In genomic region chr14:79574361-79574760, GRCm38 (mm10) we compare ENCODE assay signal across 24 mouse cellular contexts. TPM values are rescaled to one million over a fixed set of nuclear protein-coding genes. Genes with fewer than 3 reads are reported as not detected.
A peak's percentile ranks its signal among the peaks of the same experiment; 100 is the strongest.
DNase-seq lines count a peak whose midpoint lies in the region; ATAC-seq and TF ChIP-seq lines count a peak whose summit lies in the region.
"Had no signal": no experiment of that assay in that cellular context is flagged by ENCODE, and none has a peak within 500 bp of the region (broad histone marks: within the 10 kb centered on the region; RNA-seq: fewer than 3 reads in every experiment).

No protein-coding gene starts in this region.

- no peak for TF ChIP-seq POLR2A in cerebellum, adult 2 months (IDR thresholded peaks at IDR 0.05; ENCODE audit: borderline replicate concordance, insufficient read depth, low read length)

- TF ChIP-seq EP300 in heart, postnatal 0 days (IDR thresholded peaks at IDR 0.05; ENCODE audit: low read depth) = no peak

- no peak overlapping the region for H3K27ac ChIP-seq in heart, postnatal 0 days (ENCODE audit: low read depth)
- H3K27ac ChIP-seq in cerebellum, adult 2 months (ENCODE audit: insufficient read depth, low read length) = no peak overlapping the region
- H3K27ac ChIP-seq: embryonic facial prominence, embryonic 13.5 days; embryonic facial prominence, embryonic 15.5 days; forebrain, embryonic 10.5 days; forebrain, embryonic 12.5 days had no signal

- ATAC-seq in heart, postnatal 0 days (ENCODE audit: insufficient read depth, low read depth) = 0 out of 2 replicates have a peak, but pooled peaks have one; percentile 20
- ATAC-seq in megakaryocyte, adult 5-6 weeks (ENCODE audit: poor library complexity, severe bottlenecking) = no peak
- peak; percentile 15 for ATAC-seq in CD4-positive, CD25-positive, alpha-beta regulatory T cell, adult 4 months
- ATAC-seq: forebrain, embryonic 14.5 days; forebrain, embryonic 16.5 days had no signal

- no peak for DNase-seq in heart, postnatal 0 days (ENCODE audit: low spot score)
- no peak for DNase-seq in heart, adult 9 months (ENCODE audit: low spot score in 2 of 2)
- no peak for DNase-seq in cerebellum, adult 2 months
- no peak for DNase-seq in urinary bladder, postnatal 36 days (ENCODE audit: low spot score in 2 of 2)
- DNase-seq: adrenal gland, adult 2 months; adrenal gland, postnatal 10 days; adrenal gland, postnatal 25 days; B cell, adult 2 months; cerebellum, adult 11 months; cerebellum, adult 18-20 months; cerebellum, adult 9-10 months; cerebellum, postnatal 10 days; cerebellum, postnatal 25 days; embryo, embryonic 11 days had no signal

- H3K27me3 ChIP-seq in heart, postnatal 0 days (ENCODE audit: control insufficient read depth, insufficient read depth, low read length) = no peaks in the 10 kb centered on the region
- no peaks in the 10 kb centered on the region for H3K27me3 ChIP-seq in megakaryocyte, embryonic 14.5 days (replicated peaks)
- no peaks in the 10 kb centered on the region for H3K27me3 ChIP-seq in cerebellum, adult 2 months (ENCODE audit: control insufficient read depth, insufficient read depth, low read length)
- H3K27me3 ChIP-seq: embryonic facial prominence, embryonic 13.5 days; embryonic facial prominence, embryonic 15.5 days; forebrain, embryonic 12.5 days had no signal

- H3K4me1 ChIP-seq in heart, postnatal 0 days (ENCODE audit: control insufficient read depth, insufficient read depth) = no peaks in the 10 kb centered on the region
- H3K4me1 ChIP-seq in megakaryocyte, embryonic 14.5 days = peaks cover 50% of the 10 kb centered on the region
- H3K4me1 ChIP-seq in cerebellum, adult 2 months (ENCODE audit: control insufficient read depth, insufficient read depth, low read length) = no peaks in the 10 kb centered on the region
- H3K4me1 ChIP-seq: embryonic facial prominence, embryonic 13.5 days; embryonic facial prominence, embryonic 15.5 days; forebrain, embryonic 10.5 days; forebrain, embryonic 12.5 days had no signal

- H3K36me3 ChIP-seq in heart, postnatal 0 days (replicated peaks; ENCODE audit: control insufficient read depth, insufficient read depth, low read length) = peaks cover 44% of the 10 kb centered on the region
- peaks cover 89% of the 10 kb centered on the region for H3K36me3 ChIP-seq in megakaryocyte, embryonic 14.5 days (replicated peaks; ENCODE audit: low read length)

- no peak overlapping the region for H3K9ac ChIP-seq in heart, postnatal 0 days (replicated peaks; ENCODE audit: low read depth, low read length)
- H3K9ac ChIP-seq: embryonic facial prominence, embryonic 13.5 days; embryonic facial prominence, embryonic 15.5 days; forebrain, embryonic 12.5 days had no signal

- H3K4me2 ChIP-seq in heart, postnatal 0 days (ENCODE audit: low read depth, low read length) = no peak overlapping the region
- H3K4me2 ChIP-seq: embryonic facial prominence, embryonic 13.5 days; embryonic facial prominence, embryonic 15.5 days; forebrain, embryonic 12.5 days had no signal

- no peaks in the 10 kb centered on the region for H3K9me3 ChIP-seq in heart, postnatal 0 days (replicated peaks; ENCODE audit: control insufficient read depth, low read length)
- H3K9me3 ChIP-seq in megakaryocyte, embryonic 14.5 days = no peaks in the 10 kb centered on the region
- H3K9me3 ChIP-seq: embryonic facial prominence, embryonic 13.5 days; embryonic facial prominence, embryonic 15.5 days; forebrain, embryonic 10.5 days; forebrain, embryonic 12.5 days had no signal

- no peak for TF ChIP-seq CTCF in heart, postnatal 0 days (IDR thresholded peaks at IDR 0.05; ENCODE audit: low read depth)
- TF ChIP-seq CTCF in cerebellum, adult 2 months (IDR thresholded peaks at IDR 0.05; ENCODE audit: borderline replicate concordance, insufficient read depth, low read depth, low read length) = no peak

- 96% methylated on average over 1 of the region's 1 CpGs for WGBS in heart, postnatal 0 days
- whole genome bisulfite sequencing in cerebellum, adult 2 months = 94% methylated on average over 1 of the region's 1 CpGs

- H3K4me3 ChIP-seq in heart, postnatal 0 days (ENCODE audit: low read depth, low read length) = no peak overlapping the region
- H3K4me3 ChIP-seq in megakaryocyte, embryonic 14.5 days (replicated peaks) = peak overlapping the region; percentile 65
- H3K4me3 ChIP-seq in cerebellum, adult 2 months (replicated peaks; ENCODE audit: insufficient read depth, low read depth, low read length) = no peak overlapping the region
- H3K4me3 ChIP-seq: embryonic facial prominence, embryonic 13.5 days; embryonic facial prominence, embryonic 15.5 days; erythroblast, embryonic 14.5 days; forebrain, embryonic 10.5 days; forebrain, embryonic 12.5 days had no signal

RNA-seq across cellular contexts. Expression of gene Sugt1, which starts 13.1 kb away (rescaled TPM):
- 24.8 and 33.1 TPM in 2 replicates for total RNA-seq in heart, postnatal 0 days (2014; rRNA removed; ENCODE audit: low replicate concordance)
- 95.5 and 102 TPM in 2 replicates for polyA plus RNA-seq in heart, postnatal 0 days (2015; fragmentation: Nextera tagmentation; extraction: Ambion mirVana)
- 0.22 and 1.7 TPM in 2 replicates for polyA plus RNA-seq in megakaryocyte, embryonic 14.5 days (2012; ENCODE audit: insufficient read depth, low replicate concordance)
- total RNA-seq in megakaryocyte, adult 5-6 weeks (2015) = 99.6 and 121 TPM in 2 replicates
- 145 and 165 TPM in 2 replicates for total RNA-seq in megakaryocyte, adult 5-6 weeks (2017)
- 100 to 1,000 TPM; 111 to 162 TPM for polyA plus RNA-seq in CD4-positive, CD25-positive, alpha-beta regulatory T cell, adult 4 months (2017; shearing (Covaris generic))
- polyA plus RNA-seq in cerebellum, adult 2 months (2012; rRNA removed) = 40.3 and 41.0 TPM in 2 replicates

Comparison
In these comparisons a context has a peak if more than half of its experiments do, and no peak if none do; other contexts are left out.
1. RNA of gene Sugt1, which starts 13.1 kb away (polyA plus RNA-seq): 111 to 162 TPM in CD4-positive, CD25-positive, alpha-beta regulatory T cell, adult 4 months, 95.5 to 102 TPM in heart, postnatal 0 days and 40.3 to 41.0 TPM in cerebellum, adult 2 months; 0.22 to 1.7 TPM in megakaryocyte, embryonic 14.5 days; every median in the first group is over 10 times any median in the second.